Mouse (Mus musculus) E14TG2a.4 (cell line): ENCODE measurements at regions not wholly inside any gene's neighbourhood (a gene's known extent, or its start where the extent isn't known, plus 50 kb on each side); places are given as distances from the start of the nearest gene placed in this dataset.

ENCODE experiments used
- CTCF ChIP-seq: conservative IDR thresholded peaks from 2 replicates; pipeline ENCODE4 v1.5.1; 2014; ENCODE audit warnings: low read length
- POU5F1 ChIP-seq: IDR thresholded peaks from 2 replicates; pipeline ENCODE4 v1.6.1; 2014; ENCODE audit warnings: low read length, borderline replicate concordance

- TF ChIP-seq POU5F1 (no peak), CTCF (no peak)
These were observed 827.5 kb upstream of the Cdh6 start for GRCm38 (mm10) chr15:14000952-14001351.
